Mouse (Mus musculus) lung, embryonic 14.5 days (tissue): ENCODE data around the gene Cramp1l. TPM values are rescaled to one million over a fixed set of nuclear protein-coding genes. Genes with fewer than 3 reads are reported as not detected.

Source experiments
- ATAC-seq: fragments of 200-750 bp; cut with Nextera tagmentation; 2 replicates; pipeline ENCODE4 v1.8.0; 2017; ENCODE audit warnings: mild to moderate bottlenecking, moderate TSS enrichment, moderate library complexity; ENCODE audit not compliant: insufficient read depth
- DNase-seq: peaks from one replicate; pipeline ENCODE4 v3.0.0-alpha.2; 2015
- H3K27ac ChIP-seq: fragments of 300-500 bp; sonication (generic); 2 replicates; pipeline ENCODE4 v1.5.1; 2014; ENCODE audit warnings: low read depth, mild to moderate bottlenecking, moderate library complexity
- H3K27me3 ChIP-seq: fragments of 300-500 bp; sonication (generic); 2 replicates; pipeline ENCODE4 v1.6.1; 2014; ENCODE audit warnings: low read length, control low read depth; ENCODE audit not compliant: insufficient read depth
- H3K36me3 ChIP-seq: fragments of 300-500 bp; sonication (generic); 2 replicates; pipeline ENCODE4 v1.6.1; 2014; ENCODE audit warnings: control low read depth; ENCODE audit not compliant: insufficient read depth
- H3K4me1 ChIP-seq: fragments of 300-500 bp; sonication (generic); 2 replicates; pipeline ENCODE4 v1.6.1; 2014; ENCODE audit warnings: antibody characterized with exemption, control low read depth; ENCODE audit not compliant: insufficient read depth
- H3K4me2 ChIP-seq: fragments of 300-500 bp; sonication (generic); 2 replicates; pipeline ENCODE4 v1.6.1; 2014; ENCODE audit warnings: mild to moderate bottlenecking
- H3K4me3 ChIP-seq: fragments of 300-500 bp; sonication (generic); 2 replicates; pipeline ENCODE4 v1.5.1; 2014; ENCODE audit warnings: low read depth, low read length
- H3K9ac ChIP-seq: fragments of 300-500 bp; sonication (generic); 2 replicates; pipeline ENCODE4 v1.6.1; 2014
- H3K9me3 ChIP-seq: fragments of 300-500 bp; sonication (generic); 2 replicates; pipeline ENCODE4 v1.6.1; 2016; ENCODE audit warnings: low read depth, low read length, control low read depth
- CTCF ChIP-seq: IDR thresholded peaks from 2 replicates; pipeline ENCODE4 v1.5.1; 2016; ENCODE audit warnings: antibody characterized with exemption, low read depth
- whole genome bisulfite sequencing: fragments of 180-500 bp; shearing (Covaris S2); extraction: QIAGEN DNeasy Blood & Tissue Kit; methylation state at CpG from one replicate; pipeline ENCODE4 v1.1.7; 2014; 5-methylcytosine and 5-hydroxymethylcytosine counted together
- polyA plus RNA-seq: library from polyadenylated mRNA; unstranded; fragments of >200 nt; fragmentation: Nextera tagmentation; extraction: Ambion mirVana; gene quantifications from 2 replicates; pipeline ENCODE4 v1.2.1, GENCODE M21; 2014

Cramp1l gene
- polyA plus RNA-seq, 1 experiment from 2014 or later: 9.8 TPM

DNA sequence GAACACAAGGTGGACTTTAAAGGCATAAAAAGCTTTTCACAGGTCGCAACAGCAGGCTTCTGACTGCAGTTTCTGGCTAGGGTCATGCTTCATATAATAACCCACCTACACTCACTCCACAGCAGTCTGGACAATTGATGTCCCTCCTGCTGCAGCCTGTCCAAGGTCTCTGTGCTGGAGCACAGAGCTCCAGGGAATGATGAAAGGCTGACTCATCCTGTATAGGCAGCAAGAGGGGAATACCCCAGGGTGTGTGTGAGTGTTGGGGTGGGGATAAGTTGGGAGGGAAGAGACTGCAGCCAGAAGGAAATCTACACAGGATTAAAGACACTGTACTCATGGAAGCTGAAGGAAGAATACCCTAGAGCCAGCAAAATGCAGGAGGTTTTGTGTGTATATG, 86.1 kb downstream of the Cramp1l start:
- no peak for ATAC-seq
- no peaks in the 10 kb centered on the region for H3K27me3 ChIP-seq
- whole genome bisulfite sequencing: 91% methylated on average over 1 of the region's 1 CpGs
- no peak overlapping the region for H3K9ac ChIP-seq
- H3K4me3 ChIP-seq: no peak overlapping the region
- DNase-seq: no peak
- TF ChIP-seq CTCF: no peak
- no peak overlapping the region for H3K27ac ChIP-seq
- no peaks in the 10 kb centered on the region for H3K9me3 ChIP-seq
- H3K4me1 ChIP-seq: no peaks in the 10 kb centered on the region
- peaks cover 39% of the 10 kb centered on the region for H3K36me3 ChIP-seq
- H3K4me2 ChIP-seq: no peak overlapping the region

DNA sequence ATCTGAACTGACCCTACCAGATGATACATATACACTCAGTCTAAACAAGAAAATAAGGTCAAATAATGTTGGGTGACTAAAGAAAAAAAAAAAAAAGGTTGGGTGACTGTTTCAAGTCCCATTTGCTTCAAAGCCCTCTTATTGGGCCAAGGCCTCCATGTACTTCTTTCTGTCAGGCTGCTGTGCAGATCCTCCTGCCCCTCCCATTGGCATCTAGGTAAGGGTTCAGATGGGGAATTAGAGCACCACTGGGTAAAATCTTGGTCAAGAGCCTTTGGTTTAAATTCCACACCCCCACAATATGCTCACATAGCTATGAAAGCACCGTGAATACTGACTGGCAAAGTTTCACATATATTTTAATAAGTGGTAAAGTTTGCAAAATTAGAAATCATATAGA, 92.3 kb downstream of the Cramp1l start:
- no peaks in the 10 kb centered on the region for H3K4me1 ChIP-seq
- TF ChIP-seq CTCF: no peak
- 87% methylated on average over 1 of the region's 1 CpGs for WGBS
- no peak overlapping the region for H3K4me3 ChIP-seq
- no peak overlapping the region for H3K27ac ChIP-seq
- DNase-seq: no peak
- no peak overlapping the region for H3K4me2 ChIP-seq
- no peaks in the 10 kb centered on the region for H3K27me3 ChIP-seq
- H3K36me3 ChIP-seq: peaks cover 94% of the 10 kb centered on the region
- no peak for ATAC-seq
- no peaks in the 10 kb centered on the region for H3K9me3 ChIP-seq
- H3K9ac ChIP-seq: no peak overlapping the region

DNA sequence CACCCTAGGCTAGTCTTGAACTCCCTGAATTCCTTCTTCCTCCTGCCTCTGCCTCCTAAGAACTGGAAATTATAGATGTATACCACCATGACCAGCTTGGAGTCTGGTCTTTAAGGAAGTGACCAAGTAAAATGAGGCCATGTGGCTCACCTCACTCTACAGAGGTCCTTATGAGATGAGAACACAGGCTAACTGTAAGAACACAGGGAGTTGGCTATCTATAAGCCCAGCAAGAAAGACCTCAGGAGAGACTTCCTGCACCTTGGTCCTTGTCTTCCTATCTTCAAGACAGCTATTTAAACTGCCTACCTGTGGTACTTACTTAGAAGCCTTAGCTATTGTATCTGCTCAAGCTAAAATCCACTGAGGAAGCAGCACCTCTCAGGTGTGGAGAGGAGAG, 101.6 kb downstream of the Cramp1l start:
- Histone ChIP-seq H3K4me2 (no peak overlapping the region), H3K9me3 (no peaks in the 10 kb centered on the region)
- DNase-seq: no peak

More for the DNA sequence above, 101.6 kb downstream of the Cramp1l start:
- Histone ChIP-seq H3K4me3 (no peak overlapping the region), H3K36me3 (peaks cover 98% of the 10 kb centered on the region), H3K27ac (no peak overlapping the region), H3K27me3 (no peaks in the 10 kb centered on the region), H3K9ac (no peak overlapping the region), H3K4me1 (no peaks in the 10 kb centered on the region)
- TF ChIP-seq CTCF: no peak
- ATAC-seq: no peak

Other genes starting within 250 kb of the Cramp1l start
- not detected in 2 replicates for gene Meiob, start 211.5 kb downstream of the Cramp1l start, polyA plus RNA-seq
- gene Hagh, start 175.6 kb downstream of the Cramp1l start, polyA plus RNA-seq: 23.2 and 24.8 TPM in 2 replicates
- 16.5 and 17.1 TPM in 2 replicates for gene Fahd1, start 165.4 kb downstream of the Cramp1l start, polyA plus RNA-seq
- gene Igfals, start 149.8 kb downstream of the Cramp1l start, polyA plus RNA-seq: 0.93 and 1.1 TPM in 2 replicates
- gene Nubp2, start 129.4 kb downstream of the Cramp1l start, polyA plus RNA-seq: 53.0 and 56.5 TPM in 2 replicates
- gene Spsb3, start 129.1 kb downstream of the Cramp1l start, polyA plus RNA-seq: 34.8 and 37.2 TPM in 2 replicates
- 21.2 and 23.3 TPM in 2 replicates for gene Eme2, start 120.7 kb downstream of the Cramp1l start, polyA plus RNA-seq
- 92.1 and 93.7 TPM in 2 replicates for gene Mrps34, start 120.7 kb downstream of the Cramp1l start, polyA plus RNA-seq
- 65.1 and 77.1 TPM in 2 replicates for gene Nme3, start 119.3 kb downstream of the Cramp1l start, polyA plus RNA-seq
- 32.1 and 34.2 TPM in 2 replicates for gene Mapk8ip3, start 78.8 kb downstream of the Cramp1l start, polyA plus RNA-seq
- gene Jpt2, start 55.1 kb downstream of the Cramp1l start, polyA plus RNA-seq: 140 and 142 TPM in 2 replicates
- gene Ift140, start 297 bp upstream of the Cramp1l start, polyA plus RNA-seq: 16.9 and 18.0 TPM in 2 replicates
- gene Tmem204, start 67.8 kb upstream of the Cramp1l start, polyA plus RNA-seq: 65.2 and 67.1 TPM in 2 replicates
- 41.8 and 46.5 TPM in 2 replicates for gene Telo2, start 100.2 kb upstream of the Cramp1l start, polyA plus RNA-seq
- gene Ptx4, start 105.0 kb upstream of the Cramp1l start, polyA plus RNA-seq: not detected in 2 replicates
- 22.3 and 23.1 TPM in 2 replicates for gene Clcn7, start 117.6 kb upstream of the Cramp1l start, polyA plus RNA-seq
- gene Ccdc154, start 146.7 kb upstream of the Cramp1l start, polyA plus RNA-seq: 0.24 and 0.28 TPM in 2 replicates
- 3.6 and 3.7 TPM in 2 replicates for gene Gm38655, start 159.7 kb upstream of the Cramp1l start, polyA plus RNA-seq
- gene BC003965, start 168.8 kb upstream of the Cramp1l start, polyA plus RNA-seq: 28.5 and 29.2 TPM in 2 replicates
- 5.8 TPM in 2 replicates for gene Unkl, start 172.6 kb upstream of the Cramp1l start, polyA plus RNA-seq
- gene Gnptg, start 224.3 kb upstream of the Cramp1l start, polyA plus RNA-seq: 36.2 and 38.3 TPM in 2 replicates
- gene Tsr3, start 224.4 kb upstream of the Cramp1l start, polyA plus RNA-seq: 46.4 and 46.8 TPM in 2 replicates
- gene Baiap3, start 240.6 kb upstream of the Cramp1l start, polyA plus RNA-seq: 0.46 and 0.93 TPM in 2 replicates